Mouse (Mus musculus): Measurements from ENCODE around the gene Tbx6. TPM values are rescaled to one million over a fixed set of nuclear protein-coding genes. Genes with fewer than 3 reads are reported as not detected.

Tbx6 gene
- polyA plus RNA-seq, 1 experiment from 2014 or later: 0.35 TPM

GRCm38 (mm10) chr7:126793456-126794270 lies 12.4 kb downstream of the Tbx6 start:
- H3K4me3 ChIP-seq (ENCODE audit: low read depth, low read length): no peak overlapping the region
- no peaks in the 10 kb centered on the region for H3K9me3 ChIP-seq (ENCODE audit: control insufficient read depth, low read length)
- no peak overlapping the region for H3K4me2 ChIP-seq (ENCODE audit: low read depth, low read length)
- H3K27ac ChIP-seq (replicated peaks; ENCODE audit: low read depth, low read length): peak overlapping the region; percentile 96
- H3K9ac ChIP-seq (ENCODE audit: low read depth, low read length): no peak overlapping the region
- H3K36me3 ChIP-seq (ENCODE audit: control insufficient read depth, insufficient read depth, low read length): peaks cover 51% of the 10 kb centered on the region
- DNase-seq (ENCODE audit: low spot score) (no peak), ATAC-seq (ENCODE audit: low read depth) (no peak)
- H3K27me3 ChIP-seq (replicated peaks; ENCODE audit: control insufficient read depth, insufficient read depth, low read length): no peaks in the 10 kb centered on the region
- WGBS: 70% methylated on average over 4 of the region's 4 CpGs
- peaks cover 11% of the 10 kb centered on the region for H3K4me1 ChIP-seq (ENCODE audit: control insufficient read depth, insufficient read depth, low read length)

GRCm38 (mm10) chr7:126794271-126794605 lies 13.0 kb downstream of the Tbx6 start:
- WGBS: 72% methylated on average over 4 of the region's 4 CpGs
- ATAC-seq (ENCODE audit: low read depth): no peak
- no peak overlapping the region for H3K9ac ChIP-seq (ENCODE audit: low read depth, low read length)

GRCm38 (mm10) chr7:126795387-126796317 lies 14.4 kb downstream of the Tbx6 start:
- WGBS: 85% methylated on average over 16 of the region's 16 CpGs
- H3K36me3 ChIP-seq (ENCODE audit: control insufficient read depth, insufficient read depth, low read length): peaks cover 38% of the 10 kb centered on the region
- no peaks in the 10 kb centered on the region for H3K27me3 ChIP-seq (replicated peaks; ENCODE audit: control insufficient read depth, insufficient read depth, low read length)
- no peak overlapping the region for H3K4me3 ChIP-seq (ENCODE audit: low read depth, low read length)
- no peak overlapping the region for H3K27ac ChIP-seq (replicated peaks; ENCODE audit: low read depth, low read length)
- H3K4me2 ChIP-seq (ENCODE audit: low read depth, low read length): no peak overlapping the region
- DNase-seq (ENCODE audit: low spot score): no peak
- H3K9me3 ChIP-seq (ENCODE audit: control insufficient read depth, low read length): no peaks in the 10 kb centered on the region
- peaks cover 16% of the 10 kb centered on the region for H3K4me1 ChIP-seq (ENCODE audit: control insufficient read depth, insufficient read depth, low read length)
- no peak for ATAC-seq (ENCODE audit: low read depth)
- H3K9ac ChIP-seq (ENCODE audit: low read depth, low read length): no peak overlapping the region

More at GRCm38 (mm10) chr7:126794271-126794605, 13.0 kb downstream of the Tbx6 start:
- H3K36me3 ChIP-seq (ENCODE audit: control insufficient read depth, insufficient read depth, low read length): peaks cover 45% of the 10 kb centered on the region
- no peak overlapping the region for H3K4me3 ChIP-seq (ENCODE audit: low read depth, low read length)
- DNase-seq (ENCODE audit: low spot score): no peak
- no peak overlapping the region for H3K4me2 ChIP-seq (ENCODE audit: low read depth, low read length)
- H3K27ac ChIP-seq (replicated peaks; ENCODE audit: low read depth, low read length): no peak overlapping the region
- no peaks in the 10 kb centered on the region for H3K9me3 ChIP-seq (ENCODE audit: control insufficient read depth, low read length)
- H3K27me3 ChIP-seq (replicated peaks; ENCODE audit: control insufficient read depth, insufficient read depth, low read length): no peaks in the 10 kb centered on the region
- H3K4me1 ChIP-seq (ENCODE audit: control insufficient read depth, insufficient read depth, low read length): peaks cover 11% of the 10 kb centered on the region

GRCm38 (mm10) chr7:126796350-126796932 lies 15.2 kb downstream of the Tbx6 start:
- DNase-seq (ENCODE audit: low spot score): peak; percentile 34
- Histone ChIP-seq H3K4me1 (ENCODE audit: control insufficient read depth, insufficient read depth, low read length) (peaks cover 11% of the 10 kb centered on the region), H3K27ac (replicated peaks; ENCODE audit: low read depth, low read length) (no peak overlapping the region), H3K27me3 (replicated peaks; ENCODE audit: control insufficient read depth, insufficient read depth, low read length) (no peaks in the 10 kb centered on the region), H3K9me3 (ENCODE audit: control insufficient read depth, low read length) (no peaks in the 10 kb centered on the region), H3K4me2 (ENCODE audit: low read depth, low read length) (peak overlapping the region; percentile 82), H3K36me3 (ENCODE audit: control insufficient read depth, insufficient read depth, low read length) (peaks cover 38% of the 10 kb centered on the region), H3K9ac (ENCODE audit: low read depth, low read length) (0 out of 2 replicates have a peak overlapping the region, but pooled peaks have one; percentile 81), H3K4me3 (ENCODE audit: low read depth, low read length) (0 out of 2 replicates have a peak overlapping the region, but pooled peaks have one; percentile 88)
- WGBS: 72% methylated on average over 8 of the region's 8 CpGs
- ATAC-seq (ENCODE audit: low read depth): no peak

GRCm38 (mm10) chr7:126797411-126798126 lies 16.3 kb downstream of the Tbx6 start, which contains the start of gene Fam57b:
Gene Fam57b (plus strand): TSS chr7:126797668.
- ATAC-seq (ENCODE audit: low read depth) (no peak), DNase-seq (ENCODE audit: low spot score) (peak; percentile 13)
- Histone ChIP-seq H3K9ac (ENCODE audit: low read depth, low read length) (peak within 1 kb of the TSS; percentile 81), H3K36me3 (ENCODE audit: control insufficient read depth, insufficient read depth, low read length) (peaks cover 38% of the 10 kb centered on the region), H3K27me3 (replicated peaks; ENCODE audit: control insufficient read depth, insufficient read depth, low read length) (no peaks in the 10 kb centered on the region), H3K9me3 (ENCODE audit: control insufficient read depth, low read length) (no peaks in the 10 kb centered on the region), H3K4me3 (ENCODE audit: low read depth, low read length) (peak within 1 kb of the TSS; percentile 88), H3K4me2 (ENCODE audit: low read depth, low read length) (peak within 1 kb of the TSS; percentile 82), H3K4me1 (ENCODE audit: control insufficient read depth, insufficient read depth, low read length) (peaks cover 11% of the 10 kb centered on the region), H3K27ac (replicated peaks; ENCODE audit: low read depth, low read length) (peak within 1 kb of the TSS; percentile 93)
- 21% methylated on average over 17 of the region's 21 CpGs for WGBS

- WGBS: under 1% methylated on average over 40 of the region's 40 CpGs
- peak overlapping the region; percentile 88 for H3K4me3 ChIP-seq (ENCODE audit: low read depth, low read length)
- H3K9ac ChIP-seq (ENCODE audit: low read depth, low read length): peak overlapping the region; percentile 81
- ATAC-seq (ENCODE audit: low read depth) (no peak), DNase-seq (ENCODE audit: low spot score) (no peak)
- peaks cover 11% of the 10 kb centered on the region for H3K4me1 ChIP-seq (ENCODE audit: control insufficient read depth, insufficient read depth, low read length)
- peak overlapping the region; percentile 93 for H3K27ac ChIP-seq (replicated peaks; ENCODE audit: low read depth, low read length)
- H3K36me3 ChIP-seq (ENCODE audit: control insufficient read depth, insufficient read depth, low read length): peaks cover 38% of the 10 kb centered on the region
- H3K4me2 ChIP-seq (ENCODE audit: low read depth, low read length): peak overlapping the region; percentile 82
- no peaks in the 10 kb centered on the region for H3K9me3 ChIP-seq (ENCODE audit: control insufficient read depth, low read length)
- H3K27me3 ChIP-seq (replicated peaks; ENCODE audit: control insufficient read depth, insufficient read depth, low read length): no peaks in the 10 kb centered on the region
Observed at GRCm38 (mm10) chr7:126798127-126799049, 17.1 kb downstream of the Tbx6 start.

GRCm38 (mm10) chr7:126799050-126799467 lies 17.8 kb downstream of the Tbx6 start:
- 2% methylated on average over 10 of the region's 36 CpGs for WGBS
- H3K9ac ChIP-seq (ENCODE audit: low read depth, low read length): peak overlapping the region; percentile 84
- H3K27me3 ChIP-seq (replicated peaks; ENCODE audit: control insufficient read depth, insufficient read depth, low read length): no peaks in the 10 kb centered on the region
- peaks cover 11% of the 10 kb centered on the region for H3K4me1 ChIP-seq (ENCODE audit: control insufficient read depth, insufficient read depth, low read length)
- H3K4me2 ChIP-seq (ENCODE audit: low read depth, low read length): peak overlapping the region; percentile 82
- peak overlapping the region; percentile 88 for H3K4me3 ChIP-seq (ENCODE audit: low read depth, low read length)
- peak; percentile 97 for ATAC-seq (ENCODE audit: low read depth)
- DNase-seq (ENCODE audit: low spot score): peak; percentile 99
- H3K27ac ChIP-seq (replicated peaks; ENCODE audit: low read depth, low read length): peak overlapping the region; percentile 99
- peaks cover 39% of the 10 kb centered on the region for H3K36me3 ChIP-seq (ENCODE audit: control insufficient read depth, insufficient read depth, low read length)
- H3K9me3 ChIP-seq (ENCODE audit: control insufficient read depth, low read length): no peaks in the 10 kb centered on the region
